23 mouse cellular contexts compared by ENCODE assay signal in the genomic region with DNA sequence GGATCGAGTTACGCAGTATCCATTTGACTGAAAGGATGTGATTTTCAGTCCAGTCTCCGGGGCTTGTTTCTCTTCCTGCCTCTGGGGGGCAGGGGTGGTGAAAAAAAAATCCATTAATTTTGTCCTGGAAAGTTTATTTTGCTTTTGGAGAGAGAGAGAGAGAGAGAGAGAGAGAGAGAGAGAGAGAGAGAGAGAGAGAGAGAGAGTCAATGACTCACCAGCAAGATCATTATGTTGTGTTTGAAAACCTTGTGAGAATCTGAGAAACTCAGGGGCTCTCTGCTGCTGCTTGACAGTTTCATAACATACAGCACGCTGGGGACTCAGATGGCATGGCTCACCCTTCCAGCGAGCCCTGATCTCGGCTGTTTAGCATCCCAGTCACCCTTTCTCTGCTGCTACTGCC. TPM values are rescaled to one million over a fixed set of nuclear protein-coding genes. Genes with fewer than 3 reads are reported as not detected.
DNase-seq lines count a peak whose midpoint lies in the region; ATAC-seq and TF ChIP-seq lines count a peak whose summit lies in the region.
"Had no signal": no experiment of that assay in that cellular context is flagged by ENCODE, and none has a peak within 500 bp of the region (broad histone marks: within the 10 kb centered on the region; RNA-seq: fewer than 3 reads in every experiment).

No protein-coding gene starts in this region.

- peak overlapping the region; percentile 36; the same call in 1 of the 2 replicates for H3K27ac ChIP-seq in heart, embryonic 15.5 days
- no peak overlapping the region; the same call in 1 of the 2 replicates for H3K27ac ChIP-seq in lung, postnatal 0 days (ENCODE audit: low read length)
- peak overlapping the region; percentile 35 for H3K27ac ChIP-seq in embryonic fibroblast, embryonic 13.5 days (ENCODE audit: insufficient read depth, low read length)
- H3K27ac ChIP-seq in stomach, embryonic 15.5 days: peak overlapping the region; percentile 74; the same call in 1 of the 2 replicates
- H3K27ac ChIP-seq: forebrain, embryonic 15.5 days; limb, embryonic 12.5 days; liver, embryonic 13.5 days; midbrain, embryonic 15.5 days had no signal

- TF ChIP-seq CTCF in lung, postnatal 0 days (IDR thresholded peaks at IDR 0.05): peak; percentile 19; the same call in 1 of the 2 replicates
- no peak for TF ChIP-seq CTCF in embryonic fibroblast, embryonic 13.5 days (IDR thresholded peaks at IDR 0.05; ENCODE audit: borderline replicate concordance, insufficient read depth, low read length)

- no peak for DNase-seq in heart, postnatal 4 days
- DNase-seq in lung, postnatal 0 days (ENCODE audit: low spot score): peak; percentile 77
- DNase-seq in lung, adult 18-20 months: no peak
- DNase-seq in thymus, postnatal 14 days: no peak
- no peak for DNase-seq in adipocyte (ENCODE audit: low spot score)
- DNase-seq: cerebellum, postnatal 10 days; kidney, adult 9 months; liver, embryonic 13.5 days; thymus, postnatal 36 days had no signal

- no peak for TF ChIP-seq POLR2A in embryonic fibroblast, embryonic 13.5 days (IDR thresholded peaks at IDR 0.05; ENCODE audit: low read depth, low read length)

- TF ChIP-seq EP300 in lung, postnatal 0 days (IDR thresholded peaks at IDR 0.05): no peak

- 34% methylated on average over 6 of the region's 6 CpGs for WGBS in heart, embryonic 15.5 days
- 22% methylated on average over 6 of the region's 6 CpGs for WGBS in lung, postnatal 0 days
- WGBS in stomach, embryonic 15.5 days: 19% methylated on average over 6 of the region's 6 CpGs

- H3K27me3 ChIP-seq in heart, embryonic 15.5 days: no peaks in the 10 kb centered on the region
- no peaks in the 10 kb centered on the region for H3K27me3 ChIP-seq in lung, postnatal 0 days (replicated peaks; ENCODE audit: insufficient read depth, low read length)
- no peaks in the 10 kb centered on the region for H3K27me3 ChIP-seq in stomach, embryonic 15.5 days (replicated peaks)
- H3K27me3 ChIP-seq: forebrain, embryonic 15.5 days; limb, embryonic 12.5 days; midbrain, embryonic 15.5 days had no signal

- no peaks in the 10 kb centered on the region for H3K9me3 ChIP-seq in heart, embryonic 15.5 days (replicated peaks)
- H3K9me3 ChIP-seq in lung, postnatal 0 days (ENCODE audit: low read length): no peaks in the 10 kb centered on the region
- H3K9me3 ChIP-seq in stomach, embryonic 15.5 days: no peaks in the 10 kb centered on the region
- H3K9me3 ChIP-seq: forebrain, embryonic 15.5 days; G1E; limb, embryonic 12.5 days; liver, embryonic 13.5 days; midbrain, embryonic 15.5 days had no signal

- peaks cover 11% of the 10 kb centered on the region for H3K4me1 ChIP-seq in heart, embryonic 15.5 days (replicated peaks)
- H3K4me1 ChIP-seq in lung, postnatal 0 days (ENCODE audit: insufficient read depth, low read depth, low read length): no peaks in the 10 kb centered on the region; the same call in 1 of the 2 replicates
- peaks cover 18% of the 10 kb centered on the region for H3K4me1 ChIP-seq in embryonic fibroblast, embryonic 13.5 days (ENCODE audit: control insufficient read depth, insufficient read depth, low read length)
- peaks cover 14% of the 10 kb centered on the region for H3K4me1 ChIP-seq in stomach, embryonic 15.5 days
- H3K4me1 ChIP-seq: liver, embryonic 13.5 days; midbrain, embryonic 15.5 days had no signal

- no peaks in the 10 kb centered on the region for H3K36me3 ChIP-seq in heart, embryonic 15.5 days
- H3K36me3 ChIP-seq in lung, postnatal 0 days (ENCODE audit: insufficient read depth, low read length): no peaks in the 10 kb centered on the region
- no peaks in the 10 kb centered on the region for H3K36me3 ChIP-seq in stomach, embryonic 15.5 days
- H3K36me3 ChIP-seq: forebrain, embryonic 15.5 days; G1E; limb, embryonic 12.5 days; liver, embryonic 13.5 days; midbrain, embryonic 15.5 days had no signal

- no peak overlapping the region for H3K9ac ChIP-seq in heart, embryonic 15.5 days
- no peak overlapping the region for H3K9ac ChIP-seq in lung, postnatal 0 days (replicated peaks; ENCODE audit: low read depth)
- H3K9ac ChIP-seq in stomach, embryonic 15.5 days: no peak overlapping the region
- H3K9ac ChIP-seq: forebrain, embryonic 15.5 days; limb, embryonic 12.5 days; liver, embryonic 13.5 days; midbrain, embryonic 15.5 days had no signal

- no peak overlapping the region for H3K4me2 ChIP-seq in heart, embryonic 15.5 days
- H3K4me2 ChIP-seq in lung, postnatal 0 days (replicated peaks; ENCODE audit: low read depth, low read length): no peak overlapping the region
- 0 out of 2 replicates have a peak overlapping the region, but pooled peaks have one; percentile 5 for H3K4me2 ChIP-seq in stomach, embryonic 15.5 days
- H3K4me2 ChIP-seq: forebrain, embryonic 15.5 days; limb, embryonic 12.5 days; liver, embryonic 13.5 days; midbrain, embryonic 15.5 days had no signal

- no peak for ATAC-seq in heart, embryonic 15.5 days (replicated peaks; ENCODE audit: insufficient number of reproducible peaks, insufficient read depth, low FRiP score, low read depth)
- peak; percentile 31 for ATAC-seq in lung, postnatal 0 days
- no peak for ATAC-seq in stomach, embryonic 15.5 days (ENCODE audit: insufficient read depth, low FRiP score, low read depth)
- ATAC-seq: forebrain, embryonic 15.5 days; hindbrain, embryonic 16.5 days; midbrain, embryonic 15.5 days had no signal

- H3K4me3 ChIP-seq in heart, embryonic 15.5 days: no peak overlapping the region
- H3K4me3 ChIP-seq in lung, postnatal 0 days (ENCODE audit: low read depth, low read length): no peak overlapping the region
- H3K4me3 ChIP-seq in embryonic fibroblast, embryonic 13.5 days (ENCODE audit: insufficient read depth, low read length): no peak overlapping the region
- no peak overlapping the region for H3K4me3 ChIP-seq in stomach, embryonic 15.5 days (replicated peaks)
- H3K4me3 ChIP-seq: forebrain, embryonic 15.5 days; limb, embryonic 12.5 days; liver, embryonic 13.5 days; midbrain, embryonic 15.5 days had no signal

RNA-seq across cellular contexts. Expression of a gene that starts 15.0 kb away (rescaled TPM):
- 825 and 1,122 TPM in 2 replicates for polyA plus RNA-seq in heart, embryonic 15.5 days (2015; fragmentation: Nextera tagmentation; extraction: Ambion mirVana)
- 100 to 1,000 TPM; 861 to 965 TPM for total RNA-seq in heart, postnatal 4 days (2021)
- polyA plus RNA-seq in lung, postnatal 0 days (2015; fragmentation: Nextera tagmentation; extraction: Ambion mirVana): 464 and 478 TPM in 2 replicates
- 6,098 and 7,850 TPM in 2 replicates for polyA plus RNA-seq in embryonic fibroblast, embryonic 13.5 days (2011; ENCODE audit: insufficient read length, low read depth, missing spikeins)
- polyA plus RNA-seq in stomach, embryonic 15.5 days (2015; fragmentation: Nextera tagmentation; extraction: Ambion mirVana): 1,375 and 1,459 TPM in 2 replicates
- total RNA-seq: granulocyte monocyte progenitor cell, adult 5-6 weeks; megakaryocyte progenitor cell, adult 5-6 weeks had no signal
- polyA plus RNA-seq: G1E had no signal

RNA-seq across cellular contexts. Expression of a gene that starts 46.4 kb away (rescaled TPM):
- 0.15 and 0.22 TPM in 2 replicates for polyA plus RNA-seq in heart, embryonic 15.5 days (2015; fragmentation: Nextera tagmentation; extraction: Ambion mirVana)
- total RNA-seq in heart, postnatal 4 days (2021): not detected
- not detected in 2 replicates for polyA plus RNA-seq in lung, postnatal 0 days (2015; fragmentation: Nextera tagmentation; extraction: Ambion mirVana)
- polyA plus RNA-seq in embryonic fibroblast, embryonic 13.5 days (2011; ENCODE audit: insufficient read length, low read depth, missing spikeins): not detected in 2 replicates
- polyA plus RNA-seq in stomach, embryonic 15.5 days (2015; fragmentation: Nextera tagmentation; extraction: Ambion mirVana): not detected in 2 replicates
- total RNA-seq: adrenal gland, adult 18-20 months; G1E; granulocyte monocyte progenitor cell, adult 5-6 weeks; heart, postnatal 25 days; left cerebral cortex, adult 18-20 months; megakaryocyte progenitor cell, adult 5-6 weeks had no signal
- polyA plus RNA-seq: forebrain, embryonic 15.5 days; G1E; hindbrain, embryonic 16.5 days; limb, embryonic 12.5 days; liver, embryonic 13.5 days; midbrain, embryonic 15.5 days; neural tube, embryonic 11.5 days had no signal

RNA-seq across cellular contexts. Expression of a gene that starts 55.1 kb away (rescaled TPM):
- 22.1 and 24.7 TPM in 2 replicates for polyA plus RNA-seq in heart, embryonic 15.5 days (2015; fragmentation: Nextera tagmentation; extraction: Ambion mirVana)
- 10 to 100 TPM; 67.0 to 89.1 TPM for total RNA-seq in heart, postnatal 4 days (2021)
- 0.33 and 0.55 TPM in 2 replicates for polyA plus RNA-seq in lung, postnatal 0 days (2015; fragmentation: Nextera tagmentation; extraction: Ambion mirVana)
- not detected in 2 replicates for polyA plus RNA-seq in embryonic fibroblast, embryonic 13.5 days (2011; ENCODE audit: insufficient read length, low read depth, missing spikeins)
- polyA plus RNA-seq in stomach, embryonic 15.5 days (2015; fragmentation: Nextera tagmentation; extraction: Ambion mirVana): 0.17 and 0.27 TPM in 2 replicates
- total RNA-seq: granulocyte monocyte progenitor cell, adult 5-6 weeks; left cerebral cortex, adult 18-20 months; megakaryocyte progenitor cell, adult 5-6 weeks had no signal
- polyA plus RNA-seq: forebrain, embryonic 15.5 days; G1E; midbrain, embryonic 15.5 days had no signal

Comparison
In these comparisons a context has a peak if more than half of its experiments do, and no peak if none do; other contexts are left out.
1. RNA of a gene that starts 55.1 kb away (polyA plus RNA-seq): 22.1 to 24.7 TPM in heart, embryonic 15.5 days; 0.33 to 0.55 TPM in lung, postnatal 0 days, 0.17 to 0.27 TPM in stomach, embryonic 15.5 days and not detected in embryonic fibroblast, embryonic 13.5 days; every median in the first group is over 10 times any median in the second.